Mouse (Mus musculus) CH12.LX (cell line): ENCODE data around the gene Fstl4.

ENCODE experiments used
- EP300 ChIP-seq: IDR thresholded peaks from 2 replicates; pipeline ENCODE4 v1.6.1; 2011; ENCODE audit warnings: low read length, improper control_type of control experiment
- GABPA ChIP-seq: IDR thresholded peaks from 2 replicates; pipeline ENCODE4 v1.6.1; 2012; ENCODE audit warnings: low read depth, low read length, improper control_type of control experiment, inconsistent platforms; ENCODE audit not compliant: insufficient replicate concordance
- MAZ ChIP-seq: IDR thresholded peaks from 2 replicates; pipeline ENCODE4 v1.6.1; 2012; ENCODE audit warnings: low read depth, mild to moderate bottlenecking, inconsistent platforms, low read length, improper control_type of control experiment, moderate library complexity

DNA sequence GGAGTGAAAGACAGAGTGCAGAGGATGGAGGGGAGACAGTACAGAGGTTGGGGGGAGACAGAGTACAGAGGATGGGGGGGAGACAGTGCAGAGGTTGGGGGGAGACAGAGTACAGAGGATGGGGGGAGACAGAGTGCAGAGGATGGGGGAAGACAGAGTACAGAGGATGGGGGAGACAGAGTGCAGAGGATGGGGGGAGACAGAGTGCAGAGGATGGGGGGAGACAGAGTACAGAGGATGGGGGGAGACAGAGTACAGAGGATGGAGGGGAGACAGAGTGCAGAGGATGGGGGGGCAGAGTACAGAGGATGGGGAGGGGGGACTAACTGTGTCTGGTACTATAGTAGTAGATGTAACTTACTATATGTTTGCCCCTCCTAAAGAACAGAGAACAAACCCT is 20.5 kb upstream of the Fstl4 start:
- no peak for TF ChIP-seq MAZ
- TF ChIP-seq EP300, result no peak
- no peak for TF ChIP-seq GABPA
